Mouse (Mus musculus) adipose tissue, adult 10 weeks (tissue): ENCODE data around the gene Olfr703. TPM values are rescaled to one million over a fixed set of nuclear protein-coding genes. Genes with fewer than 3 reads are reported as not detected.

Experiments used
- polyA plus RNA-seq: library from polyadenylated mRNA; stranded (reverse); fragments of 350-450 nt; fragmentation: Illumina TruSeq; extraction: RNeasy Lipid Tissue Mini Kit (QIAGEN cat#74804); gene quantifications from one replicate; pipeline ENCODE4 v1.2.3, GENCODE M21; 2014; ENCODE audit warnings: low read depth, low replicate concordance

Olfr703 gene
- not detected for polyA plus RNA-seq

DNA sequence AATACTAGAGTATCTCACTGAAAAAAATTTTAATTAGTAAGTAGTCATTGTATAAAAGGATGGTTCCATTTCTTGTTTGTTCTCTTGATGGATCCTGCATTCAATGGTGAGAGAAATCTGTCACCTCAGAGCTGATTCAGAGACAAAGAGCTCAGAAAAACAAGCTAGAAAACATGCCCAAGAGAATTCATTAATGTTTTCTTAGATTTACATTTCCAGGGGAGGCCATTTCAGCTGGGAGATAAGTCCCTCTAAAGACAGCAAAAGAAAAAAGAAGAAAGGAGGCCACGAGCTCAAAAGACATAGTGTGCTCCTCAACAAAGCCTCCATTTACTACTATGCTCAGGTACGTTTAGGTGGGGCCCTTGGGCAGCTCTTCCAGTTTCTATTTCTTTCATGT is at the start of gene Olfr703:
Olfr703 (plus strand) TSS at position 301 of the 400 bp plus-strand sequence.

DNA sequence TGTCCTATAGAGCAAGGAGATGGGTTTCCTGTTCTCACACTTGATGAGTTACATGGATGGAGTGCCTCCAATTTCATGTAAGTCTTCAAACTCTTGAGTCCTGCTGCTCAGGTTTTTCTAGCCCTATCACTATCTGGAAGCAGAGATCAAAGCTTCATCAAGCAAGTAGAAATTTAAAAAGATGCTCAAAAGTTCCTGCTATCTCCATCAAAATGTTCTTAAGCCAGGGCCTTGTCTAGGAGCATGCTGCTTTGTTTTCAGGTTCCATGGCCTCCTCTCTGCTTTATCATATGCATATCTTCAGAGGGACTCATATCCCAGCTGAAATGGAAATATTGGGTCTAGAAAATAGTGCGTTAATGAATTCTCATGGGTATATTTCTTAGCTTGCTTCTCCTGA is 34.4 kb upstream of the Olfr703 start, which contains the start of gene Olfr700:
Olfr700 (minus strand) TSS at position 101 of the 400 bp plus-strand sequence.

DNA sequence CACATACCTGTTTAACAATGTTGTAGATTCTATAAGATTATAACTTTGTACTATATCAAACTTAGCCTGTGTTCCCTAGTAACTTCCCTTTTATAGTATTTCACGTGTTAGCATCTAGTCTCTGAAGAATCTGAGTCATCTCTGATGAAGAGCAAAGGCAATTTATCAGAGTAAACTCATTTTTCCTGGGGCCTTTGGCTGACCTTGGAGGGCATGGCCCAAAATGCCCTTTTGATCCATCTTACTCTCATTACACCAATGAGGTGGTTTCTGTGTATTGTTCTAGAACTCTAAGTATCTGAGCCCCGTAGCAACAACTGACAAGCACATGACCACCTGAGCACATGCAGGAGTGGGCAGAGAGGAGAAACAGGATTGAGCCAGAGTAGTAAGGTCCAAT is 29.3 kb upstream of the Olfr703 start, which contains the start of gene Olfr701:
Olfr701 (plus strand) TSS at position 301 of the 400 bp plus-strand sequence.

DNA sequence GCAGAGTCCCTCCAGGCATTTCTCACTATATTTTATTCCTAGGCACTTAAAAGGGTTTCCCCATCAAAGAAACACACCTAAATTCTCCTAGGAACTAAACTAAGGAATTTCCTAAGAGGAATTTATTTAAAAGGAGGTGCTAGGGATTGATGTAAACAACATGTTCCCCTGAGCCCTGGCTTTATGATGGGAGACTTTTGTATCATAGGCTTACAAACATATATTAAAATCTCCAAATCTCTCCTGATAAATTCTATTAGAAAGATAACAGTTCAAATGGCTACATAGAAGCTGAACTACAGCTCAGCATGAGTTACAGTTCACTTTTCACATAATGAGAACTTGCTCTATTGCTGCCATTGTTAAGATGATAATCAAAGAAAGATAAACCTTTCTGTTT is 9.4 kb upstream of the Olfr703 start, which contains the start of gene Olfr702:
Olfr702 (minus strand) TSS at position 101 of the 400 bp plus-strand sequence.

DNA sequence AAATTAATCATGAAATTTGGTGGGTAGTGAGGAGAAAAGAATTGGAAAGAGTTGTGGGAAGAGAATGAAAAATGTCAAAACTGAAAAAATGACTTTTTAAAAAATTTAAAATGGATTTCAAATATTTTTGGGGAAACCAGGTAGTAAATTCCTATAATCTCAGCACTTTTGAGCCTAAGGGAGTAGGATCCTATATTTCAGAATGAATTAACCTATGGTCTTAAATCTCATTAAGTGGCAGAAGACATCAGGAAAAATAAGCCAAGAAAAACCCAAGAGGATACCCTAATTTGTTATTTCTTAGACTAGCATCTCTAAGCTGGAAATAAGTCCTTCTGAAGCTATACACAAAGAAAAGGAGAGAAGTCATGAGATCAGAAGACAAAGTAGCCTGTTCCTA is 19.7 kb downstream of the Olfr703 start, which contains the start of gene Olfr704:
Olfr704 (plus strand) TSS at position 301 of the 400 bp plus-strand sequence.

DNA sequence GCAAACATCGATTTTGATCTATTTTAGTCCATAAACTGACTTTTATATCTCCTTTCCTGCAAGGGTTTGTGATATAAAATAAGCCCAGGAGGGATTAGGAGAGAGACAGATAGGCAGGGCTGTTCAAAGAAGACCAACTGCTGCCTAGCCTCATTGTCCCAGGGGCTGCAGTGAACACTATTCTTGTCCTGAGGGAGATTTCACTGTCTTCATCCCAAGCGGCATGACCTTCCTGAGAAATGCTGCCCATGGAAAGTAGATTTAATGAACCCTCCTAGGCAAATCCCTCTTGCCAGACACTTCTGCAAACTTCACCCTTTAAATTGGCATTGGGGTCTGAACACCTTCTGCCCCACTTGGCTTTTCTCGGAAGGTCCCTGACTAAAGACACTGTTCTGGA is 33.6 kb downstream of the Olfr703 start, which contains the start of gene Olfr705:
Olfr705 (minus strand) TSS at position 101 of the 400 bp plus-strand sequence.

DNA sequence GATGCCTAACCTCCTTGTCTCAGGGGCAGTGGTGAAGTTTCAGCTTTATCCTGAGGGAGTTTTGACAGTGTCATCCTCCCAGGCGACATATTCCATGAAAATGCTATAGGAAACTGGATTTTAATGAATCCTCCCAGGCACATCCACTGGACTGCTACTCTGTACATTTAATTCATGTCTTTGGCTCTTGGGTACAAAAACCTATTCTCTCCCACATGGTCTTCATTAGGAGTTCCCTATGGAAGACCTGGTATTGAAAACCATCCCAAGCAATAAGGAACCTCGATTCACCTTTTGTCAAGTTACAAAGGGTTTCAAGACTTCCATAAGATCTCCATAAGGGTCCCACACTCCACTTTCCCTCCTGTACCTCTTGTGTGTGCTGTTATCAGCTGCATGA is 44.9 kb downstream of the Olfr703 start, which contains the start of gene Olfr706:
Olfr706 (minus strand) TSS at position 101 of the 400 bp plus-strand sequence.

Other genes starting within 250 kb of the Olfr703 start
- gene Olfr693, start 162.8 kb upstream of the Olfr703 start, polyA plus RNA-seq: not detected
- gene Olfr694, start 151.5 kb upstream of the Olfr703 start, polyA plus RNA-seq: not detected
- gene Olfr695, start 127.0 kb upstream of the Olfr703 start, polyA plus RNA-seq: not detected
- not detected for gene Olfr697, start 100.9 kb upstream of the Olfr703 start, polyA plus RNA-seq
- not detected for gene Olfr698, start 88.0 kb upstream of the Olfr703 start, polyA plus RNA-seq
- not detected for gene Olfr699, start 50.2 kb upstream of the Olfr703 start, polyA plus RNA-seq
- gene Olfr700, start 34.5 kb upstream of the Olfr703 start, polyA plus RNA-seq: not detected
- gene Olfr701, start 29.2 kb upstream of the Olfr703 start, polyA plus RNA-seq: 0.55 TPM
- gene Olfr702, start 9.5 kb upstream of the Olfr703 start, polyA plus RNA-seq: not detected
- gene Olfr704, start 19.8 kb downstream of the Olfr703 start, polyA plus RNA-seq: not detected
- gene Olfr705, start 33.5 kb downstream of the Olfr703 start, polyA plus RNA-seq: not detected
- gene Olfr706, start 44.8 kb downstream of the Olfr703 start, polyA plus RNA-seq: not detected
- gene Olfr707, start 57.9 kb downstream of the Olfr703 start, polyA plus RNA-seq: not detected
- gene Olfr1532-ps1, start 64.6 kb downstream of the Olfr703 start, polyA plus RNA-seq: not detected
- not detected for gene Olfr709-ps1, start 88.9 kb downstream of the Olfr703 start, polyA plus RNA-seq
- gene Olfr710, start 105.0 kb downstream of the Olfr703 start, polyA plus RNA-seq: not detected
- gene Olfr6, start 120.6 kb downstream of the Olfr703 start, polyA plus RNA-seq: not detected
- not detected for gene Olfr711, start 132.1 kb downstream of the Olfr703 start, polyA plus RNA-seq
- gene Olfr2, start 162.7 kb downstream of the Olfr703 start, polyA plus RNA-seq: not detected
- gene Olfr713, start 187.8 kb downstream of the Olfr703 start, polyA plus RNA-seq: not detected
- gene Olfr714, start 227.6 kb downstream of the Olfr703 start, polyA plus RNA-seq: not detected
- gene Olfr17, start 249.9 kb downstream of the Olfr703 start, polyA plus RNA-seq: not detected